Mouse (Mus musculus): ENCODE measurements around the gene Srd5a1.

GRCm38 (mm10) chr13:69640541-69640940, 29.3 kb upstream of the Srd5a1 start:
- TF ChIP-seq CTCF (IDR thresholded peaks at IDR 0.05; ENCODE audit: extremely low read depth, insufficient read length, insufficient replicate concordance, low read depth, low read length) (no peak), POLR2A (IDR thresholded peaks at IDR 0.05; ENCODE audit: low read depth, low read length) (no peak)

Measured in small intestine, adult 2 months (tissue).